Mouse (Mus musculus) CH12.LX (cell line): Measurements from ENCODE around the gene Rnf213. TPM values are rescaled to one million over a fixed set of nuclear protein-coding genes. Genes with fewer than 3 reads are reported as not detected.

Experiments used
- DNase-seq: peaks from one replicate; pipeline ENCODE4 v3.0.0-alpha.2; 2013; ENCODE audit errors: extremely low read depth
- H3K27ac ChIP-seq: 2 replicates; pipeline ENCODE4 v1.5.1; 2012; ENCODE audit warnings: low read depth, mild to moderate bottlenecking, control low read depth, moderate library complexity; ENCODE audit not compliant: insufficient read depth
- H3K27me3 ChIP-seq: replicated peaks from 2 replicates; pipeline ENCODE3; 2012; ENCODE audit warnings: inconsistent platforms
- H3K36me3 ChIP-seq, 2 experiments: replicated peaks in 1 of 2; 2 replicates each; pipeline versions ENCODE3 to v1.6.1; 2012; ENCODE audit warnings: inconsistent platforms in 1 of 2, low read length in 1 of 2, mild to moderate bottlenecking in 1 of 2, mixed read lengths in 1 of 2, moderate library complexity in 1 of 2; ENCODE audit not compliant: control insufficient read depth in 1 of 2, insufficient read depth in 1 of 2
- H3K4me1 ChIP-seq, 2 experiments: 2 replicates each; pipeline ENCODE4 v1.6.1; 2012; ENCODE audit warnings: inconsistent platforms in 1 of 2, moderate library complexity in 1 of 2; ENCODE audit not compliant: insufficient read depth in 2 of 2, control insufficient read depth in 1 of 2
- H3K4me2 ChIP-seq: 2 replicates; pipeline ENCODE4 v1.6.1; 2012; ENCODE audit warnings: low read depth, mild to moderate bottlenecking, control low read depth; ENCODE audit not compliant: poor library complexity, insufficient read depth, severe bottlenecking
- H3K4me3 ChIP-seq, 3 experiments: fragments of 150-350 bp in 1 of 3; sonication (generic) in 1 of 3; replicated peaks in 1 of 3; 2 replicates each; pipeline versions ENCODE3 to v1.5.1; 2011 to 2012; ENCODE audit warnings: low read depth in 2 of 3, low read length in 2 of 3, mild to moderate bottlenecking in 2 of 3, moderate library complexity in 2 of 3, control low read depth in 1 of 3, improper control_type of control experiment in 1 of 3, inconsistent platforms in 1 of 3, mixed read lengths in 1 of 3; ENCODE audit not compliant: poor library complexity in 1 of 3
- H3K79me2 ChIP-seq: replicated peaks from 2 replicates; pipeline ENCODE4 v1.6.1; 2012; ENCODE audit warnings: mild to moderate bottlenecking, moderate library complexity; ENCODE audit not compliant: control insufficient read depth, poor library complexity, insufficient read depth, severe bottlenecking; ENCODE audit errors: extremely low read depth
- H3K9ac ChIP-seq: 2 replicates; pipeline ENCODE4 v1.6.1; 2012; ENCODE audit warnings: low read depth, mild to moderate bottlenecking, control low read depth, moderate library complexity; ENCODE audit not compliant: insufficient read depth
- H3K9me3 ChIP-seq: replicated peaks from 2 replicates; pipeline ENCODE3; 2012; ENCODE audit warnings: low read length, inconsistent platforms, mixed read lengths
- BHLHE40 ChIP-seq: IDR thresholded peaks from 2 replicates; pipeline ENCODE4 v1.6.1; 2011; ENCODE audit warnings: mild to moderate bottlenecking, low read depth, low read length, improper control_type of control experiment
- E2F4 ChIP-seq: IDR thresholded peaks from 2 replicates; pipeline ENCODE4 v1.6.1; 2011; ENCODE audit warnings: low read depth, low read length, improper control_type of control experiment; ENCODE audit not compliant: insufficient replicate concordance
- ETS1 ChIP-seq: conservative IDR thresholded peaks from 2 replicates; pipeline ENCODE4 v1.6.1; 2012; ENCODE audit warnings: low read depth, mild to moderate bottlenecking, inconsistent platforms, low read length, improper control_type of control experiment, moderate library complexity
- HCFC1 ChIP-seq: IDR thresholded peaks from 2 replicates; pipeline ENCODE4 v1.6.1; 2012; ENCODE audit warnings: low read depth, mild to moderate bottlenecking, inconsistent platforms, low read length, improper control_type of control experiment
- JUN ChIP-seq: IDR thresholded peaks from 2 replicates; pipeline ENCODE4 v1.6.1; 2011; ENCODE audit warnings: low read depth, mild to moderate bottlenecking, low read length, improper control_type of control experiment, moderate library complexity; ENCODE audit not compliant: insufficient read depth
- KAT2A ChIP-seq: IDR thresholded peaks from 2 replicates; pipeline ENCODE4 v1.6.1; 2012; ENCODE audit warnings: low read length, improper control_type of control experiment, inconsistent platforms; ENCODE audit not compliant: insufficient replicate concordance
- MAFK ChIP-seq: IDR thresholded peaks from 2 replicates; pipeline ENCODE4 v1.6.1; 2011; ENCODE audit warnings: low read length, improper control_type of control experiment; ENCODE audit not compliant: insufficient replicate concordance
- MAZ ChIP-seq: IDR thresholded peaks from 2 replicates; pipeline ENCODE4 v1.6.1; 2012; ENCODE audit warnings: low read depth, mild to moderate bottlenecking, inconsistent platforms, low read length, improper control_type of control experiment, moderate library complexity
- NELFE ChIP-seq: IDR thresholded peaks from 2 replicates; pipeline ENCODE4 v1.6.1; 2011; ENCODE audit warnings: low read depth, low read length, improper control_type of control experiment
- NRF1 ChIP-seq: IDR thresholded peaks from 2 replicates; pipeline ENCODE4 v1.6.1; 2014; ENCODE audit warnings: low read depth, mild to moderate bottlenecking, inconsistent platforms, low read length, improper control_type of control experiment, moderate library complexity
- PAX5 ChIP-seq: IDR thresholded peaks from 2 replicates; pipeline ENCODE4 v1.6.1; 2012; ENCODE audit warnings: low read length, inconsistent platforms, mixed read lengths
- POLR2A ChIP-seq: IDR thresholded peaks from 2 replicates; pipeline ENCODE4 v1.6.1; 2011; ENCODE audit warnings: low read depth, mild to moderate bottlenecking, improper control_type of control experiment, low read length
- POLR2AphosphoS2 ChIP-seq: IDR thresholded peaks from 2 replicates; pipeline ENCODE4 v1.6.1; 2011; ENCODE audit warnings: low read depth, low read length, improper control_type of control experiment
- RCOR1 ChIP-seq: conservative IDR thresholded peaks from 2 replicates; pipeline ENCODE4 v1.6.1; 2012; ENCODE audit warnings: low read depth, mild to moderate bottlenecking, inconsistent platforms, low read length, improper control_type of control experiment
- TCF12 ChIP-seq: IDR thresholded peaks from 2 replicates; pipeline ENCODE4 v1.6.1; 2014; ENCODE audit warnings: low read depth, mild to moderate bottlenecking, inconsistent platforms, low read length, improper control_type of control experiment
- UBTF ChIP-seq: IDR thresholded peaks from 2 replicates; pipeline ENCODE4 v1.6.1; 2012; ENCODE audit warnings: low read depth, mild to moderate bottlenecking, inconsistent platforms, low read length, improper control_type of control experiment, moderate library complexity
- USF2 ChIP-seq: conservative IDR thresholded peaks from 2 replicates; pipeline ENCODE4 v1.6.1; 2011; ENCODE audit warnings: low read depth, low read length, improper control_type of control experiment
- ZKSCAN1 ChIP-seq: IDR thresholded peaks from 2 replicates; pipeline ENCODE4 v1.6.1; 2012; ENCODE audit warnings: low read depth, inconsistent platforms, low read length, improper control_type of control experiment, borderline replicate concordance
- dilution Hi-C: fragments of 300-500 bp; cut with MboI; formaldehyde crosslinking; loops from 2 replicates; pipeline ENCODE4 v1.14.3; 2020; ENCODE audit warnings: low sequenced_read_pairs; ENCODE audit not compliant: extremely low pct_unique_long_range_greater_than_20kb, extremely low pct_ligation_motif_present
- in situ Hi-C: fragments of 300-500 bp; cut with MboI; formaldehyde crosslinking; loops from 3 replicates; pipeline ENCODE4 v1.14.3; 2019; ENCODE audit warnings: low sequenced_read_pairs, low pct_ligation_motif_present, low pct_unique_long_range_greater_than_20kb, mixed read lengths
- polyA plus RNA-seq: library from polyadenylated mRNA; unstranded; fragments of >175 nt; gene quantifications from 2 replicates; pipeline ENCODE4 v1.2.1, GENCODE M21; 2012; ENCODE audit warnings: low read depth; ENCODE audit not compliant: insufficient read length
- total RNA-seq, 2 experiments: library from RNA; depleted of rRNA; stranded (reverse); fragments of 300-350 nt in 1 of 2; fragments of >200 nt in 1 of 2; gene quantifications; 2 replicates each; pipeline ENCODE4 v1.2.3; 2012 to 2014

Rnf213 gene
- total and polyA plus RNA-seq, 3 experiments, result 4.2 to 23.2 (median 11.2) TPM

DNA sequence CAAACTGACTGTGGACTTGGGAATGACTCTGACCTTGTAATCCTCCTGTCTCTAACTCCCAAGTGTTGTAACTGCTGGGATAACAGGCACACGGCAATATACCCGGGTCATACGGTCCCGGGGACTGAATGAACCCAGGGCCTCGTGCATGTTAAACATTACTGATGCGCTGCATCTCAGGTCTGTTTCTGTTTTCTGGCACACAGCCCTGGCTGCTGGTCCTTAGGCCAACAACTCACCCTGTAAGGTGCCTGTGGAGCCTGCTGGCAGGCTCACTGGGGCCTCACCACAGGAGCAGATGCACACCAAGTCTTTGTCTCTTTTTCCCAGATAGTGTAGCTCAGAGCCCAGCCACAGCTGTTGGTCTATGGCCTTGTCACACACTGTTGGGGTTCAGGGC, 14.5 kb downstream of the Rnf213 start:
- peaks cover 76 to 85% of the 10 kb centered on the region in 2 experiments for H3K36me3 ChIP-seq

DNA sequence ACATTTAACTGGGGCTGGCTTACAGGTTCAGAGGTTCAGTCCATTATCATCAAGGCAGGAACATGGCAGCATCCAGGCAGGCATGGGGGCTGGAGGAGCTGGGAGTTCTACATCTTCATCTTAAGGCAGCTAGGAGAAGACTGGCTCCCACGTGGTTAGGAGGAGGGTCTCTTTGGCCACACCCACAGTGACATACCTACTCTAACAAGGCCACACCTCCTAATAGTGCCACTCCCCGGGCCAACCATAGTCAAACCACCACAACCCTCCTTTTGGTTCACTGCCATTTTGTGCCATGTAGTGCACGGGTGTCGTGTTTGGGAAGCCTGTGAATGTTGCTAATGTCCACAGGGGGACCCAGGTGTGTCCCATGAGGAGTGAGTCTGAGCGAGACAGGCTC, 15.1 kb downstream of the Rnf213 start:
- H3K79me2 ChIP-seq, result no peaks in the 10 kb centered on the region
- H3K9me3 ChIP-seq, result peaks cover 3% of the 10 kb centered on the region
- in situ Hi-C loops, result no loop called here
- no peak for DNase-seq
- H3K4me3 ChIP-seq, result no peak overlapping the region
- no peak overlapping the region for H3K27ac ChIP-seq
- H3K4me2 ChIP-seq, result no peak overlapping the region
- no peaks in the 10 kb centered on the region for H3K27me3 ChIP-seq
- peaks cover 76 to 81% of the 10 kb centered on the region in 2 experiments for H3K36me3 ChIP-seq
- no peak for TF ChIP-seq POLR2AphosphoS2
- TF ChIP-seq E2F4, result no peak
- peaks cover 0 to 9% of the 10 kb centered on the region in 2 experiments; a peak in 1 of 4 replicates for H3K4me1 ChIP-seq
- H3K9ac ChIP-seq, result no peak overlapping the region
- dilution Hi-C loops, result no loop called here

More for the DNA sequence above, 14.5 kb downstream of the Rnf213 start:
- Histone ChIP-seq H3K79me2 (no peaks in the 10 kb centered on the region), H3K4me3 (no peak overlapping the region), H3K27ac (no peak overlapping the region), H3K9me3 (peaks cover 3% of the 10 kb centered on the region), H3K4me1 (peaks cover 0 to 9% of the 10 kb centered on the region in 2 experiments; a peak in 1 of 4 replicates)
- dilution Hi-C loops (no loop called here), in situ Hi-C loops (no loop called here)
- TF ChIP-seq POLR2A (no peak), TCF12 (no peak), POLR2AphosphoS2 (no peak), PAX5 (no peak), HCFC1 (no peak), UBTF (no peak), KAT2A (no peak), MAZ (no peak), RCOR1 (no peak), E2F4 (no peak), ETS1 (no peak), JUN (no peak), ZKSCAN1 (no peak), NRF1 (no peak), MAFK (no peak), BHLHE40 (no peak), NELFE (no peak), USF2 (no peak)
- TF ChIP-seq, all 38 proteins: peak for 0
- DNase-seq, result no peak
- Histone ChIP-seq H3K9ac (no peak overlapping the region), H3K27me3 (peaks cover 6% of the 10 kb centered on the region), H3K4me2 (no peak overlapping the region)
